Mouse (Mus musculus) thymus, postnatal 4 days (tissue): Measurements from ENCODE around the gene Gm3435.
"Not testable (repeated sequence)": the region's sequence is repeated elsewhere in the genome, so short reads cannot be mapped to it uniquely, and the experiment has no call there.

ENCODE experiments used
- DNase-seq: peaks from one replicate; pipeline ENCODE4 v3.0.0; 2021

Gene Gm3435

GRCm38 (mm10) chr17:15041175-15041729, 31.3 kb downstream of the Gm3435 start, which contains the start of the genes Ermard, Tcte3 and Gm3448:
TSS of gene Ermard (plus strand) at chr17:15041208.
TSS of gene Tcte3 (minus strand) at chr17:15041488.
TSS of gene Gm3448 (minus strand) at chr17:15041537.
- peak; percentile 55 for DNase-seq

DNA sequence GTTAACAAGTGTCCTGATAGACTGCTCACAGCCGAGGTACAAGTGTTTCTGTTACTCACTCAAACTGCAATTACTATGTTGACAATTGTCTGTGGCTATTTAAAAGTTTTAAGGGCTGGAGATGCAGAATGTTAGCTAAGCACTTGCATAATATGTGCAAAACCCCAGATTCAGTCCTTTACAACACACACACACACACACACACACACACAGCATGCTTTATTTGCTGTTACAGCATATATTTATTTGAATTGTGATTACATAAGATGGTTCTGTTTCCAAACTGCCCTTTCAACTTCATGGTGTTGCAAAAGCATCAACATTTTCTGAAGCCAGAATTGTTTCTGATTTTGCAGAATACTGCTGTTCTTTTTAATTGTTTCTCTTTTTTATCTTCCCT, 40.4 kb downstream of the Gm3435 start:
- DNase-seq: not testable (repeated sequence)

DNA sequence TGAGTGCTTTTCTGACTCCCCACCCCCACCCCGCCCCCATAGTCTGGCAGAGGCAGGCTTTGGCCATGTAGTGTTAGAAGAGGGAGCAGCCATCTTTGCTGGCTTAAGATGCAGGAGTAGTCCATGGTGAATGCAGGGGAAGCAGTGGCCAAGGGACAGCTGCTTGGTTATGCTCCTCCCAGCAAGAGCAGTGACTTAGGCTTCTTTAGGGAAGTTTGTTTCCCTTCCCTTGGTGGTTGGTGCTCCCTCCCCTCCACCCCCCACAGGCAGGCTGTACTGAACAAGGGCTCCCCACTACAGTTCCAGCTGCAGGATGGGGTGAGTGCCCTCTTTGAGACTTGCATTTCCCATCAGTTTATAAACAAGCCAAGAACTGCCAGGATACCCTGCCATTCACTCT, 42.8 kb downstream of the Gm3435 start:
- DNase-seq: not testable (repeated sequence)

DNA sequence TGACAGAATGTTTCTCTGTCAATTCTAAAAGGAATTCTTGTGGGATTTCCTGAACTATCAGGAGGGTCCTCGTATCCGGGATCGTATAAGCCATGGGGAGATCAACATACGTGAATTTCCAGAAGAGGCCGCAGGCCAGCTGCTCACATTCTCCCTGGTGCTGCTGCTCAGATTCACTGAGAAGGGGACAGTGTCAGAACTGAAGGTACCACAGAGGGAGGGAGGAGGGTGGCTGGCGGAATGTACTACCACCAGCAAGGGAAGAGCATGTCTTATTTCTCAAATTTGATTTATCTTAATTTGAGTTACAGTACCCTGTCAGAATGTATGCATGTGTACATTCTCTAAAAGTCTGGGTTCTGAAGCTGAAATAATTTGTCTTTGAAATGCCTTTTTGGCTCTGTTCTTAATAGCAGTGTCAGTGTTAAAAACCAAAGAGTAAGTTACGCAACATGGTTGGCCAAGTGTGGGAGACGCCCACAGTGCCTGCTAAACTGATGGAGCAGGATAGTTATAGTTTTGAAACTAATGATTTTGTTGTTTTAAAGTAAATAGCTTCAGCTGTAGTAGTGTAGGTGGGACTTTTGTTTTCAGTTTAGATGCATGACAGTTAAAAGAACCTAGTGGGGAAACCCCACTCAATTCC, 43.3 kb downstream of the Gm3435 start:
- DNase-seq: not testable (repeated sequence)

DNA sequence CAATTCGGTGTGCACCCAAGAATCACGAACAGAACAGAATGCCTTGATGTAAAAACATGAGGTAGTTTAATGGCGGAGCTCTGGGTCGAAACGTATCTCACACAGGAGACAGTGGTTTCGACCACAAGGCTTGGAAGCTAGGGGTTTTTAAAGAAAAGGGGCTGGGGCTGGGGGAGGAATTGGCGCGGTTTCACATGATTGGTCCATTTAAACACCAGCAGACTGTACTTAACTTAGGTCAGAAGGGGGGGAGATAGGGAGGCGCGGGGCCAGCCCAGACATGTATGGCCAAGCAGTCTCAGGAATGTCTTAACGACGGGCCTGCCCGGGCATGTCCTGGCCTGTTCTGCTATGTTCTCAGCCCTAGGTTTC, 43.8 kb downstream of the Gm3435 start:
- not testable (repeated sequence) for DNase-seq

DNA sequence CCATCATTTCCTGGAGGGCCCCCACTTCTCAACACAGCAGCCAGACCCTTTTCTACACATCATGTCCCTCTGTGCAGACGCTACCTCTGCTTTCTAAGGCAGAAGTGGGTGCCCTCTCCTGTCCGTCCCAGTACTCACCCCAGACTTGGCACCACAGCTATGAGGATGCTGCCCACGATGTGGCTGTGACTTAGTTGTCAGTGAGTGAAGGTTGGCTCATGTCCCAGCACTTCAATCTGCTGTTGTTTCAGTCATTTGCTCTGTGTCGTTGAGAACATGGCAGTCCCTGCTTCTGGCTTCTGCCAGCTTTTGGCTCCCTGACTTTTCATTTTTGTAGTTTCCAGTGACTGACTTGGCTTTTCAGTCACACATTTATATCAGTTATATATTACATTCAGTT, 45.9 kb downstream of the Gm3435 start:
- DNase-seq: no peak

GRCm38 (mm10) chr17:15058161-15058591, 48.2 kb downstream of the Gm3435 start:
- DNase-seq: no peak

GRCm38 (mm10) chr17:15059646-15060045, 49.7 kb downstream of the Gm3435 start:
- DNase-seq: no peak

GRCm38 (mm10) chr17:15060356-15060755, 50.4 kb downstream of the Gm3435 start:
- DNase-seq: no peak

- peak; percentile 23 for DNase-seq
Measured at GRCm38 (mm10) chr17:15065391-15066024, 55.5 kb downstream of the Gm3435 start.

- DNase-seq: no peak
Measured at GRCm38 (mm10) chr17:15066066-15066465, 56.1 kb downstream of the Gm3435 start.

DNA sequence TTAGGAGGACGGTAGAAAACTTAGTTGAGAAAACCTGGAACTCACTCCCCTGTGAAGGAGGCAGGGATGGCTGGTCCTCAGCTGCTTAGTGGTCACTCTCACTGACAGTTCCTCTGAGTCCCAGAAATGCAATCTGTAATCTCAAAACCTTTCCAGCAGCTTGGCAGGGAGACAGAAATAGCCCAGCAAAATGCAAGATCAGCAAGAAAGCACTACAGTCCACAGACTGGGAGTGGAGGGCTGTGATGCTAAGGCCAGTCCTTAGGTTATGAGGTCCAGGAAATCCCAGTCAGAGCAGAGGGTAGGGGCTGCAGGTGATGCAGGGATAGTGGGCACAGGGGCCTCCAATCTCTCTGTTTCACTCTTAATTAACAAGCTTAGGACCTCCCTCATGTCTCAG, 56.9 kb downstream of the Gm3435 start:
- no peak for DNase-seq

DNA sequence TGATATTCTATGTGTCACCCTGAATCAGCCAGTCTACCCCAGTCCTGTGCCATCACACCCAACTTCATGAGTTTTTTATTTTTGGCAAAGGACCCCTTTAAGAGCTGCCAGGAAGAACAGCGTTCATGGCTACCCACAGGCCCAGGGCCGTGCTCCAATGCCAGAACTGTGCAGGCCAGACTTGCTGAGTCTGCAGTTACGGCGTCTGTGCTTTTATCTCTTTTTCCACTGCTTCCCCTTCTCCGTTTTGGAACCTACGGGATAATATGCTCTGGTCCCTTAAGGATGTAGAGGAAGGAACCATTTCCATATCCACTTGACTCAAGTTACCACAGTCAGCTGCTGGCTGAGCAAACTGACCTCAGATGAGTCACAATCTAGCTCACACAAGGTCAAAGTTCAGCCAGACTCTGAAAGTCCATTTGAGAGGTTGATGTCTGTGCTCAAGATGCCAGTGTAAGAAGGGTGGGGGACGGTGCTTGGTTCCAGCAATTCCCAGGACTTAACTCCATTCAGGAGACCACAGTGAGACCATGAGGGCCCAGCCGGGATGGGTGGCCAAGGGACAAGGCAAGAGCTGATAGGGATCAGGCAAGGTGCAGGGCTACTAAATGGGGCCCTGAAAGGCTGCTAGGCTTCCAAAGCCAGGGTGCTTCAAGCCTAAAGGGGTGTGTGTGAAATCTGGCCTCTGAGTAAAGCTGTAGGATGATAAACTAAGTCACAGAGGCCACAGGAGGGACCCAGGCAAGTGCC, 58.2 kb downstream of the Gm3435 start:
- DNase-seq: no peak

GRCm38 (mm10) chr17:15069124-15069523, 59.1 kb downstream of the Gm3435 start:
- no peak for DNase-seq
